Mouse (Mus musculus) small intestine, adult 2 months (tissue): ENCODE measurements around the gene Gm20777. TPM values are rescaled to one million over a fixed set of nuclear protein-coding genes. Genes with fewer than 3 reads are reported as not detected.
"Not testable (repeated sequence)": the region's sequence is repeated elsewhere in the genome, so short reads cannot be mapped to it uniquely, and the experiment has no call there.

Experiments
- H3K27ac ChIP-seq: fragments of 200-500 bp; 2 replicates; pipeline ENCODE4 v1.5.1; 2012; ENCODE audit warnings: low read depth, low read length, control low read depth, inconsistent platforms; ENCODE audit not compliant: insufficient read depth
- H3K27me3 ChIP-seq: fragments of 200-500 bp; 2 replicates; pipeline ENCODE4 v1.6.1; 2012; ENCODE audit warnings: mild to moderate bottlenecking, moderate library complexity, low read length, inconsistent platforms; ENCODE audit not compliant: control insufficient read depth, insufficient read depth
- H3K36me3 ChIP-seq: fragments of 200-500 bp; 2 replicates; pipeline ENCODE4 v1.6.1; 2012; ENCODE audit warnings: mild to moderate bottlenecking, low read length, control low read depth, inconsistent platforms; ENCODE audit not compliant: control insufficient read depth, insufficient read depth
- H3K4me1 ChIP-seq: fragments of 200-500 bp; 2 replicates; pipeline ENCODE4 v1.6.1; 2012; ENCODE audit warnings: low read length, inconsistent platforms, mixed read lengths; ENCODE audit not compliant: control insufficient read depth, insufficient read depth, insufficient read length
- H3K4me3 ChIP-seq: fragments of 200-500 bp; 2 replicates; pipeline ENCODE4 v1.5.1; 2012; ENCODE audit warnings: low read depth, mild to moderate bottlenecking, control low read depth, inconsistent platforms, low read length, moderate library complexity
- WGBS: fragments of 180-500 bp; shearing (Covaris S2); methylation state at CpG from one replicate; pipeline ENCODE4 v1.1.7; 2018; 5-methylcytosine and 5-hydroxymethylcytosine counted together
- polyA plus RNA-seq: library from polyadenylated mRNA; depleted of rRNA; stranded (reverse); fragments of >200 nt; gene quantifications from 2 replicates; pipeline ENCODE4 v1.2.3, GENCODE M21; 2012; rRNA removed

Gene Gm20777
- polyA plus RNA-seq: not detected in 2 replicates

DNA sequence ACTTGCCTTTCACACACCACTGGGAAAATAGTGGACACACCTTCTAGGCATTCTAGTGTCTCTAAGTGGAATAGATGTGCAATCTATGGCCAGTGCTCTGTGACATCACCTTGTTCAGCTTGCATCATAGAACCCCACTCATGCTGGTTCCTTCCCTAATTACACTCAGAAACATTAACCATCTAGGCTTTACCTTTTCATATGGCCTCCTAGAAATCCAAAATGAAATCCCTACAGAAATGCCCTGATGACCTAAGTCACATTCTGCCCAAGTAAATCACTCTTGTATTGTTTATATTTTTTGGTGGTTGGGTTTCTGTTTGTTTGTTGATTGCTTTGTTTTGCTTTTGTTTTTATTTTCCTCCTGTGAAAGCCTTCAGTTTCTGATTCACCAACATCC lies at the start of gene Gm20777:
Gm20777 (minus strand) TSS at position 101 of the 400 bp plus-strand sequence.
- H3K4me3 ChIP-seq, H3K27ac ChIP-seq, H3K4me1 ChIP-seq, H3K27me3 ChIP-seq, H3K36me3 ChIP-seq: not testable (repeated sequence)

DNA sequence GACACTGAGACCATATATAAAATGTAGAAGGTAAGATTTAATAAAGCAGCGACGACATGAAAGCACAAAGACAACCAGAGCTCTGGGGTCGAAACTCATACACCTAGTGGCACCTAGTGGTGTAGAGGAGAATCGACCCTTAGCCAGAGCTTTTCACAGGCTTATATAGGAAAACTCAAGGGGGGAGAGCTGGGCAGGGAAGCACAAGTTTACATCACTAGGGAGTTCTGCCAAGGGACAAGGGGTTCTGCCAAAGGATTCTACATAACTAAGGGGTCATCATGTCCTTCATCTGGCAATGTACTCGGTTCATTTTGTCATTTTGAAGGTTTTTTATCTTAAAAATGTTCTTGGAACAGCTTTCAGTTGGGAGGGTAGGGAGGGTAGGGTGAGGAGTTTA lies 42.7 kb downstream of the Gm20777 start:
- not testable (repeated sequence) for H3K27me3 ChIP-seq, H3K36me3 ChIP-seq, H3K4me3 ChIP-seq, H3K27ac ChIP-seq, H3K4me1 ChIP-seq
- WGBS: 61% methylated on average over 3 of the region's 5 CpGs

- not testable (repeated sequence) for H3K4me1 ChIP-seq, H3K27me3 ChIP-seq, H3K4me3 ChIP-seq, H3K36me3 ChIP-seq, H3K27ac ChIP-seq
- WGBS: 92% methylated on average over 30 of the region's 30 CpGs
Measured at GRCm38 (mm10) chrY:10708761-10709160, 43.5 kb downstream of the Gm20777 start.

GRCm38 (mm10) chrY:10708226-10708625 lies 44.0 kb downstream of the Gm20777 start:
- not testable (repeated sequence) for H3K36me3 ChIP-seq, H3K27ac ChIP-seq, H3K4me1 ChIP-seq, H3K27me3 ChIP-seq, H3K4me3 ChIP-seq
- 92% methylated on average over 16 of the region's 16 CpGs for WGBS

DNA sequence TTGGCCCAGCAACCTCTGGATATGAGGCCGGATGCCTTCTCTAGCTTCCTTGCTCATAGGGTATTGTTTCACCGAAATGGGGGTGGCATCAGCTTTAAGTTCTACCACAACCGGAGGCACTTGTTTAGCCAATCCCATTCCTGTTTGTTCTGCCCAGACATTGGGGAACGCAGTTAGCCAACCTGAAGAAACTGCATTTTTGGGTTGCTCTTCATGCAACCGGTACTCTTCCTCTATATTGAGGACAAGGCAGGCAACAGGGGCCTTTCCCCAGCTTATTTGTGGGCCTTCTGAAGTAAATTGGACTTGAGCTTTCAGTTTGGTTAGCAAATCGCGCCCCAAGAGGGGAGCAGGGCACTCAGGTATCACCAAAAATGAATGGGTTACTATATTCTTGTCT lies 45.6 kb downstream of the Gm20777 start:
- H3K27me3 ChIP-seq, H3K4me3 ChIP-seq, H3K27ac ChIP-seq, H3K36me3 ChIP-seq, H3K4me1 ChIP-seq: not testable (repeated sequence)
- 91% methylated on average over 7 of the region's 7 CpGs for WGBS

Other genes starting within 250 kb of the Gm20777 start
- not detected in 2 replicates for gene Gm20737, start 216.4 kb downstream of the Gm20777 start, polyA plus RNA-seq
- not detected in 2 replicates for gene Gm21775, start 199.0 kb downstream of the Gm20777 start, polyA plus RNA-seq
- not detected in 2 replicates for gene Gm21900, start 136.1 kb downstream of the Gm20777 start, polyA plus RNA-seq